Mouse (Mus musculus): ENCODE results near the gene Pqlc3.

DNA sequence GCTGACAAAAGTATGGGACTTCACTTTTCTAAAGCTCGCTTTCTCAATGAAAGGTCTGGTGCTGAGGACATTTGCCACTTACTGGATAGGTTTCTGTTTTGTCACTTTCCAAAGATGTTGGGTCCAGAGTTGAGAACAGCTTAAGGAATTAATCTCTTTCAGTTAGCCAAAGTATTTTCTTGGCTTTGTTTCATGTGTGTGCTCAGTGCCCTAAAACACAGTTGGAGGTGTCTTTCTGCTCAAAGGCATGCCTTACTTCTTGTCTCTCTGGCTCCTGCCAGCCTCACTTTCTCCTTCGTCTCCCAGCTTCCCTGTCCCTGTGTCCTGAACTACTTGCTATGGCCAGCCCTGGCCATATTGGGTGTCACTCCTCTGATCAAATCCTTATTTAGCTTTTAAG lies 8.8 kb downstream of the Pqlc3 start:
- TF ChIP-seq ZC3H11A (IDR thresholded peaks at IDR 0.05; ENCODE audit: low read depth, low read length) (no peak), USF1 (IDR thresholded peaks at IDR 0.05; ENCODE audit: low read depth, low read length) (no peak), EP300 (IDR thresholded peaks at IDR 0.05; ENCODE audit: low read depth in 1 of 2, low read length in 2 of 2) (no peak)

Data from MEL (cell line).